Mouse (Mus musculus): Measurements from ENCODE around the gene Wwp2. TPM values are rescaled to one million over a fixed set of nuclear protein-coding genes. Genes with fewer than 3 reads are reported as not detected.

Gene Wwp2
- polyA plus RNA-seq, 1 experiment = 29.0 TPM

DNA sequence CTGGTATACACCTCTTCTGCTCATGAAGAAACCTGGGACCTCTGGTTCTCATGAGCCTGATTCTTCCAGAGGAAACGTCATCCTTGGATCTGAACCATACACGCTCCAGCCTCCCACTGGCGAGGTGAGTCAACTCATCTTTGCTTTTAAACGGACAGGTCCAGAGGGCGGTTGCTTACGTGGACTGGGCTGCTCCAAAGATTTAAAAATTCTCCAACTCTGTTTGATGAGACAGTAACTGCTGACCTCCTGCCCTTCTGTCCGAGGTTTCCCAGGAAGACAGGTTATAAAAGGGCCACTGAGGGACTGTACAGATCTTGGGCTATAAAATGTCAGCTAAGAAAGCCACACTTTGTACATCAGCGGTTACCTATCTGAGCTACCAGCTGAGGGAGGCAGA, 5.3 kb upstream of the Wwp2 start:
- DNase-seq (ENCODE audit: low read depth) = no peak

GRCm38 (mm10) chr8:107435421-107435961, 674 bp upstream of the Wwp2 start:
- no peak for DNase-seq (ENCODE audit: low read depth)

- DNase-seq (ENCODE audit: low read depth) = no peak
Observed at GRCm38 (mm10) chr8:107436841-107437421, 766 bp downstream of the Wwp2 start.

DNA sequence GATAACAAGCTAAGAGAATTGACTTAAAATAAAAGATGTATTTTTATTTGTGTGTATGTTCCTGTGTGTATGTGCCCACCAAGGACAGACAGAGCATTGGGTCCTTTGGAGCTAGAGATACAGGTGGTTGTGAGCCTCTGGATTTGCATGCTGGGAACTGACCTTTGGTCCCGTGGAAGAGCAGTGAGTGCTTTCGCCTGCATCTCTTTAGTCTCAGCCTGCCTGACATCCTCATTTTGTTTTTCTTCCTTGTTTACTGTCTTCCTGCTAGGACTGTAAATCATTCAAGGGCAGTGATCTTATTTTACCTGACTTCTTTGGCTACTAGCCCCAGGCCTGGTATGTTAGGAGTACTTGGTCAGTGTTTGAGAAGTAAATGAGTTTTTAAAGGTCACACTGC, 1.5 kb downstream of the Wwp2 start:
- DNase-seq (ENCODE audit: low read depth) = no peak

GRCm38 (mm10) chr8:107439880-107440625, 3.9 kb downstream of the Wwp2 start:
- DNase-seq (ENCODE audit: low read depth) = no peak

- no peak for DNase-seq (ENCODE audit: low read depth)
Observed at GRCm38 (mm10) chr8:107444626-107445025, 8.5 kb downstream of the Wwp2 start.

GRCm38 (mm10) chr8:107447713-107448112, 11.5 kb downstream of the Wwp2 start:
- DNase-seq (ENCODE audit: low read depth) = no peak

GRCm38 (mm10) chr8:107448382-107448889, 12.3 kb downstream of the Wwp2 start:
- no peak for DNase-seq (ENCODE audit: low read depth)

DNA sequence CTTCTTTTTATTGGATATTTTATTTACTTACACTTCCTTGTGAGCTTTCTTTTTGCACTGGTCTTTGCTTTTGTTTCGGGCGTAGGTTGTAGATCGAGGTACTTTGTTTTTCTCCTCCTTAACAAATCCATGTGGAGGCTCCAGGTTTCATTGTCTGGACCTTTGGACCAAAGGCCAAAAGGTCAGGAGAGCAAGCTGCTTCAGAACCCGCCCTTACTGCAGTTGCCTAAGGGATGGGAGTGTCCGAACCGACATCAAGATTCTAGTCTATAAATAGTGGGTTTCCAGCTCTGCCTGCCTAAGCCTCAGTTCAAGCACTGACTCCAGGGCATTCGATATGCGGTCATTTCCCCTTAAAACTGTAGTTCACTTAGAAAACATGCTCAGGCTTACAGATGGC, 13.0 kb downstream of the Wwp2 start:
- no peak for DNase-seq (ENCODE audit: low read depth)

- DNase-seq (ENCODE audit: low read depth) = no peak
Observed at GRCm38 (mm10) chr8:107449655-107450054, 13.5 kb downstream of the Wwp2 start.

- DNase-seq (ENCODE audit: low read depth) = no peak
Observed at GRCm38 (mm10) chr8:107451414-107452066, 15.4 kb downstream of the Wwp2 start.

GRCm38 (mm10) chr8:107453386-107453785, 17.2 kb downstream of the Wwp2 start:
- DNase-seq (ENCODE audit: low read depth) = no peak

- DNase-seq (ENCODE audit: low read depth) = no peak
Observed at GRCm38 (mm10) chr8:107455268-107455667, 19.1 kb downstream of the Wwp2 start.

DNA sequence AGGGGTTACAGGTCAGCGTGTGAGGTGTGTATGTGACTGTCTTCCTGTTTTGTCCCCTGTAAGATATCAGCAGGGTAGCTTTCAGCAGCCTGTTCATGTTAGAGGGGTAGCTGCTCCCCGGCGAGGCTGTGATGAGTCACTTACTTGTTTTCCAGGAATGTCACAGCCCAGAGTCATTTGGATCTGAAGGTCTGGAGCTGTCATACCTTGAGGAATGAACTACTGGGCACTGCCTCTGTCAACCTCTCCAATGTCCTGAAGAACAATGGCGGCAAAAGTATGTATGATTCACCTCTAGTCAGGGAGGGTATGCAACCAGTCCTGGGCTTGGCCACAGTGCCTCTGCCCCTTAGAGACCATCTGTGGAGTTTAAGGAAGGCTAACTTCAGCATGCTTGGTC, 21.6 kb downstream of the Wwp2 start:
- no peak for DNase-seq (ENCODE audit: low read depth)

GRCm38 (mm10) chr8:107458281-107458680, 22.1 kb downstream of the Wwp2 start:
- no peak for DNase-seq (ENCODE audit: low read depth)

DNA sequence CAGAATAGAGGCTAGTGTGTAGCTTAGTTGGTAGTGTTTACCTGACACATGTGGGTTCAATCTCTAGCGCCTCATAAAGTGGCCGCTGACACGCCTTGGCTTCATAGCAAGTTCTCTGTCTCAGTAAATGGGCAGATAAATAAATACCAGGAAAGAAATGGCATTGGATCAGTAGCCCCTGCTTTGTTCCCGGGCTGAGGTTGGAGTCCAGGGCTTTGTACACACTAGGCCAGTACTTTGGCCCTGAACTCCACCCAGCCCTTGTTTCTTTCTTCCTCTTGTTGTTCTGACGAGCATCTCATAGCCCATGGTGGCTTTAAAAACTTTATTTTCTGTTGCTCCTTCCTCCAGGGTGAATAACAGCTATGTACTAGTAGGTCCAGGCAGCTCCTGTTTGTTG, 26.3 kb downstream of the Wwp2 start:
- DNase-seq (ENCODE audit: low read depth) = no peak

DNA sequence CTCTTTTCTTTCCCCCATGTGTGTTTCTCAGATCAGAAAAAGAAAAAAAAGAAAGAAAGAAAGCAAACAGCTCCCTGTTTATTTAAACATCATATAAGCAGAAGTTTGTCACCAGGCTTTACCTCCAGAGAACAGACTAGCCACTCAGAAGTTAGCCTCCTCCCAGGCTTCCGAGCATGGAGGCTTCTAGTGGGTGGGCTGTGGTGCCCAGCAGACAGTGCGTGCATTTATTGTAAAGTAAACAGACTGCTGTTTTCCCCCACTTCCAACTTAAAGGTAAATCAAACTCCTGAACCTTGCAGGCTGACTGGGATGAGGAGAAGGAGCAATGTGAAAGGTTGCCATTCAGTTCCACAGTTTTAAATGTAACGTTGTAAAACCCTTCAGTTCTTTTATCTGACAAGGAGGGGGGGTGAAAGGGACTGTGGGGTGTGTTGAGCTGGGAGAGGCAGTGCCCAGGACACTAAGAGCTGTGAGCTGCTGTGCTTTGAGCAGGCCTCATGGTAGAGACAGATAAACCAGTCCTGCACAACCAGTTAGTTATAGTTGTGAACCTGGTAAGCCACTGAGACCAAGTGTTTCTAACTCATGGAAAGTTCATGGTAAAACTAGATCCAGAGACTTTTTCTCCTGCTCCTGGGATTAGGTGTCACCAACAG, 29.3 kb downstream of the Wwp2 start:
- no peak for DNase-seq (ENCODE audit: low read depth)

DNA sequence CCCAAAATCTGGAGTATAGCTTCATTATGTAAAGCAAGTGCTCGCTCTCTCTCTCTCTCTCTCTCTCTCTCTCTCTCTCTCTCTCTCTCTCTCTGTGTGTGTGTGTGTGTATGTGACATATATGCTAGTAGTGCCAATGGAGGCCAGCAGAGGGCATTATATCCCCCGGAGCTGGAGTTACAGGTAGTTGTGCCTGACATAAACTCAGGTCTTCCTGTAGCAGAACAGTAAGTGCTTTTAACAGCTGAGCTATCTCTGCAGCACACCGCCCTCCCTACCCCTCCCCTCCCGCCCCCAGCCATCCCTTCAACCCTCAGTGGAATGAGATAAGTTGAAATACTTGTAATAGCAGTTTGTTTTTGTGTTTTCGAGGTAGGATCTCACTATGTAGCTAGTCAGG, 30.5 kb downstream of the Wwp2 start:
- no peak for DNase-seq (ENCODE audit: low read depth)

DNA sequence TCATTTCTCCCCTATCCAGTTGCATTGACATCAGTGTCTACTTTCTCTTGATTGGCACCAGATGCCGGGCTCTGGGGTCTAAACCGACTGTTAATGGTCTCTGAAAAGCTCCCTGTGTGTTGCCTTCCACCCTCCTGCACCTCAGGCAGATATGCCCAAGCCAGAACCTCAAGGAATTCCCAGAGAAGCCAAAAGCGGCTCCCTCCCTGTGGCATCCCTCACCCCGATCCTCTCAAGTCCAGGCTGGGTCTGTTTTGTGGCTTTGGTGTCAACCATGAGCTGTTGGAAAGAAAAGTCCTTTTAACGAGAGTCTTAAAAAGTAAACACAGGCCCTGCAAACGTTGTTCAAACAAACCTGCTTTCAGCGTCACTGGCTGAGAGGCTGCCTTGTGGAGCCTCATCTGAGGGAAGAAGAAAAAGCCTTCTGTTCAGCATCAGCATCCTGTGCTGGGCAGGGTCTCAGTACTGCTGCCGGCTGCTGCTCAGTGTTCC, 32.7 kb downstream of the Wwp2 start:
- DNase-seq (ENCODE audit: low read depth) = no peak

GRCm38 (mm10) chr8:107470302-107470701, 34.1 kb downstream of the Wwp2 start:
- DNase-seq (ENCODE audit: low read depth) = no peak

DNA sequence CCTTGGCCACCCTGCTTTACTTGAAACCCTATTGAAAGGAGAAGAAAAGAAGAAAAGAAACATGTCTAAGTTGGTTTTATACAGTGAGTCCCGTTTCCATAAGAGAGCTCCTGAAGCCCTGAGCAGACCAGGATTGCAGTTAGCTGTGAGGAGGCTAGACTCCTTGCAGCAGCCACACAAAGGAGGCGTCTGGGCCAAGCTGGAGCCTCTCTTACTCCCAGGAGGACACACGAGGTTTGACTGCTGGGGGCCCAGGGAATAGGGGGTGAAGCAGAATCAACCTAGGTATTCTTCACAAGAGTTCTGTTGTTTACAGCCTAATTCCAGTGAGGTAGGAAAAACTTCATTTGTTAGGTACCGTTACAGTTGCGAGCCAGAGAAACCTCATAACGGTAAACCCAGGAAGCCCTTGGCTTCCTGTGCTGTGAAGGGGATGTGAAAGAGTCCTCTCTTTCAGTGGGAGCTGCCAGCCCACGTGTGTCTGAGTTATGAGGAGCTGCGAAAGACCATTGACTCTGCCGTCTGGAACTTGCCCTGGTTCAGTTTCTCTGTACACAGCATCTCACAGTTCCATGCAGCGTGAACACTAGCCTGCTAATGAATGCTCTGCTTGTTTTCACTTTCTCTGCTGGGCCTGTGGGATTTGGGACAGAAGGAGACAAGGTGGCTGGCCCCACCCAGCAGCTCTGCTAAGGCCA, 36.4 kb downstream of the Wwp2 start:
- DNase-seq (ENCODE audit: low read depth) = no peak
